Mouse (Mus musculus): ENCODE measurements around the gene Slc25a33.

DNA sequence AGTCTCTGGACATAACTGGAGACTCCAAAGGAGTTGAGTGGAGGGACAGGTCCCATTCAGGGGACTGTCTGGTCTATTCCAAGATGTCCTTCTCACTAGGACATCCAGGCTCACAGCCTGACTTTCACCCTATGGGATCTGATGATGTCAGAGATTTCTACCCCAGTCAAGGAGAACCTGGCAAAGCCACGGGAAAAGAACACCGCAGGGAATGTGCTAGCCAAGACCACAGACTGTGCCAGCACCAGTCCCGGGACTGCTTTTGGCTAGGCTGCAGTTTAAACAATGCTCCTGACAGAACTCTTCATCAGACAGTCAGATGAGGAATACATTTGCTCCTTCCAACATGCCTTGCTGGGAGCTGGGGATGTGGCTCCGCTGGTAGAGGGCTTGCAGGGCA is 74.1 kb downstream of the Slc25a33 start:
- TF ChIP-seq CEBPB (IDR thresholded peaks at IDR 0.05; ENCODE audit: insufficient read depth, poor library complexity, severe bottlenecking), result no peak
- no peak for TF ChIP-seq POLR2A (IDR thresholded peaks at IDR 0.05; ENCODE audit: insufficient read length, low read depth)
- no peak for TF ChIP-seq MAX (IDR thresholded peaks at IDR 0.05; ENCODE audit: low read depth)
- no peak for TF ChIP-seq USF1 (IDR thresholded peaks at IDR 0.05; ENCODE audit: low read depth)
- no peak for TF ChIP-seq E2F4 (IDR thresholded peaks at IDR 0.05; ENCODE audit: insufficient read depth)
- no peak for TF ChIP-seq TCF12 (IDR thresholded peaks at IDR 0.05; ENCODE audit: insufficient read depth, poor library complexity, severe bottlenecking)
- TF ChIP-seq MYOD1 (IDR thresholded peaks at IDR 0.05; ENCODE audit: control insufficient read depth in 1 of 3, insufficient read length in 2 of 3, low read depth in 2 of 3), result no peak
- no peak for TF ChIP-seq POLR2AphosphoS2 (IDR thresholded peaks at IDR 0.05; ENCODE audit: insufficient read length, low read depth)
- no peak for TF ChIP-seq MYOG (IDR thresholded peaks at IDR 0.05; ENCODE audit: control insufficient read depth in 1 of 3, insufficient read depth in 1 of 3, insufficient read length in 2 of 3, low read depth in 2 of 3)
- TF ChIP-seq REST (IDR thresholded peaks at IDR 0.05; ENCODE audit: insufficient read depth, insufficient read length), result no peak

Measured in myocyte (in vitro differentiated cells).